Mouse (Mus musculus) heart, embryonic 14.5 days (tissue): Measurements from ENCODE around the gene Gnat1. TPM values are rescaled to one million over a fixed set of nuclear protein-coding genes. Genes with fewer than 3 reads are reported as not detected.

ENCODE experiments used
- ATAC-seq: fragments of 200-750 bp; cut with Nextera tagmentation; 2 replicates; pipeline ENCODE4 v1.8.0; 2017; ENCODE audit warnings: low read depth, moderate TSS enrichment; ENCODE audit not compliant: insufficient number of reproducible peaks, insufficient read depth, low FRiP score
- H3K27ac ChIP-seq, 2 experiments: fragments of 200-500 bp in 1 of 2; fragments of 300-500 bp in 1 of 2; sonication (generic) in 1 of 2; replicated peaks in 1 of 2; 2 replicates each; pipeline ENCODE4 v1.5.1; 2012 to 2014; ENCODE audit warnings: low read depth in 2 of 2, low read length in 2 of 2, control low read depth in 1 of 2, mild to moderate bottlenecking in 1 of 2, mixed read lengths in 1 of 2; ENCODE audit not compliant: control insufficient read depth in 1 of 2, insufficient read depth in 1 of 2
- H3K27me3 ChIP-seq: fragments of 300-500 bp; sonication (generic); 2 replicates; pipeline ENCODE4 v1.6.1; 2014; ENCODE audit warnings: mild to moderate bottlenecking, low read length, control low read depth; ENCODE audit not compliant: control insufficient read depth, insufficient read depth
- H3K36me3 ChIP-seq: fragments of 300-500 bp; sonication (generic); 2 replicates; pipeline ENCODE4 v1.6.1; 2014; ENCODE audit warnings: mild to moderate bottlenecking, control low read depth, low read length, mixed read lengths; ENCODE audit not compliant: control insufficient read depth, insufficient read depth
- H3K4me1 ChIP-seq, 2 experiments: fragments of 200-500 bp in 1 of 2; fragments of 300-500 bp in 1 of 2; sonication (generic) in 1 of 2; 2 replicates each; pipeline ENCODE4 v1.6.1; 2012 to 2014; ENCODE audit warnings: low read length in 2 of 2, control low read depth in 1 of 2, mixed read lengths in 1 of 2; ENCODE audit not compliant: control insufficient read depth in 2 of 2, insufficient read depth in 2 of 2
- H3K4me2 ChIP-seq: fragments of 300-500 bp; sonication (generic); 2 replicates; pipeline ENCODE4 v1.6.1; 2014; ENCODE audit warnings: mild to moderate bottlenecking, low read length
- H3K4me3 ChIP-seq, 2 experiments: fragments of 200-500 bp in 1 of 2; fragments of 300-500 bp in 1 of 2; sonication (generic) in 1 of 2; 2 replicates each; pipeline ENCODE4 v1.5.1; 2012 to 2014; ENCODE audit warnings: low read length in 2 of 2, mild to moderate bottlenecking in 2 of 2, control low read depth in 1 of 2, low read depth in 1 of 2, moderate library complexity in 1 of 2; ENCODE audit not compliant: control insufficient read depth in 1 of 2, insufficient read depth in 1 of 2
- H3K9ac ChIP-seq: fragments of 300-500 bp; sonication (generic); 2 replicates; pipeline ENCODE4 v1.6.1; 2014; ENCODE audit warnings: mild to moderate bottlenecking, low read length
- H3K9me3 ChIP-seq: fragments of 300-500 bp; sonication (generic); 2 replicates; pipeline ENCODE4 v1.6.1; 2016; ENCODE audit warnings: low read length, control low read depth; ENCODE audit not compliant: control insufficient read depth
- WGBS: fragments of 180-500 bp; shearing (Covaris S2); extraction: QIAGEN DNeasy Blood & Tissue Kit; methylation state at CpG from one replicate; pipeline ENCODE4 v1.1.7; 2014; 5-methylcytosine and 5-hydroxymethylcytosine counted together
- polyA plus RNA-seq: library from polyadenylated mRNA; unstranded; fragments of >200 nt; fragmentation: Nextera tagmentation; extraction: Ambion mirVana; gene quantifications from 2 replicates; pipeline ENCODE4 v1.2.1, GENCODE M21; 2014

Gene Gnat1
- polyA plus RNA-seq, 1 experiment from 2014 or later = 0.63 TPM

GRCm38 (mm10) chr9:107632478-107632877, 47.0 kb downstream of the Gnat1 start:
- peak overlapping the region; percentile 85 to 96 for H3K27ac ChIP-seq
- H3K4me1 ChIP-seq = peaks cover 56 to 69% of the 10 kb centered on the region in 2 experiments
- H3K4me3 ChIP-seq = peak overlapping the region; percentile 78 to 97
- peaks cover 39% of the 10 kb centered on the region for H3K36me3 ChIP-seq
- peak overlapping the region; percentile 81 for H3K4me2 ChIP-seq
- H3K9ac ChIP-seq = peak overlapping the region; percentile 95
- ATAC-seq = no peak
- no peaks in the 10 kb centered on the region for H3K27me3 ChIP-seq
- H3K9me3 ChIP-seq = no peaks in the 10 kb centered on the region
- WGBS = 62% methylated on average over 6 of the region's 6 CpGs

DNA sequence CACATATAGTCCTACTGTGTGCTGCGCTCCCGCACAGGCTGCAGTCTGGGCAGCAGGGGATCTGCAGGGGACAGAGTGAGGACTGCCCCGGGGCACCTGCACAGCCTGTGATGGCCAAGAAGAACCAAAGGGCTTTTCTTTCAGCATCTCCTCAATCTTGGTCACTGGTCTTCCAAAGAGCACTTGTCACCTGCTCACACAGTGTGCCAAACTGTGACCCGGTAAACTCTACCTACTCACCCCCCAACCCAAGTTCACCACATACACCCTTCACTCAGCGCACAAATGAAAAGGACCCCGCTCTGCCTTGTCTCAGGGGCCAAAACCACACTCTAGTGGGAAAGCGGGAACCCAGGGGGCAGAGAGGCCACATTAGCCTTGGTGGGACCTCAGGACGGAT, 47.7 kb downstream of the Gnat1 start:
- H3K9ac ChIP-seq = peak overlapping the region; percentile 95
- H3K4me3 ChIP-seq = no peak overlapping the region
- H3K27ac ChIP-seq = peak overlapping the region in 1 of 2 experiments; percentile 96; a peak in 2 of 4 replicates
- 93% methylated on average over 8 of the region's 8 CpGs for WGBS
- H3K4me2 ChIP-seq = peak overlapping the region; percentile 81
- ATAC-seq = no peak
- H3K9me3 ChIP-seq = no peaks in the 10 kb centered on the region
- H3K27me3 ChIP-seq = no peaks in the 10 kb centered on the region
- H3K4me1 ChIP-seq = peaks cover 57 to 69% of the 10 kb centered on the region in 2 experiments
- peaks cover 41% of the 10 kb centered on the region for H3K36me3 ChIP-seq

DNA sequence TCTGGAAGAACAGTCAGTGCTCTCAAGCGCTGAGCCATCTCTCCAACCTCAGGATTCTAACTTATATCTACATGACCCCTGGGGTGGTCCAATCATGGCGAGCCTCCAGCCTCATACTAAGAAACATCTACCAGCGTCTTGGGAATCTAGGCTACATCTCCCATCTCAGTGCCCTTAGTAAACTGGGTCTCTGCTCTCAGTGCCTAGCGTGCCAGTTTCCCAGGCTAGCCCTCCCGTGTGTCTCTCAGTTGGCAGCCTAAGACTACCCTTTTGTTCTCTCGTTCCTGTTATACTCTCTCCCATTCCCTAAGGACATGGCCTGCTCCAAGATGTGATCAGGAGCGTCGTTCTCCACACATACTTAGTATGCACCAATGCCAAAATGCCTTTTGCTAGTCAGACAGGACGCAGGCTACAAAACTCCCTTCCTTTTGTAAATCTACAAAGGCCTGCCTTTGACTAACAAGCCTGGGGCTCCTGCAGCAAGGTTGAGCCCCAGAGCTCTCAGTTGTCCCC, 48.1 kb downstream of the Gnat1 start:
- no peaks in the 10 kb centered on the region for H3K27me3 ChIP-seq
- peaks cover 41% of the 10 kb centered on the region for H3K36me3 ChIP-seq
- H3K9ac ChIP-seq = peak overlapping the region; percentile 41; the same call in 1 of the 2 replicates
- H3K4me3 ChIP-seq = no peak overlapping the region
- peaks cover 60 to 72% of the 10 kb centered on the region in 2 experiments for H3K4me1 ChIP-seq
- ATAC-seq = no peak
- H3K9me3 ChIP-seq = no peaks in the 10 kb centered on the region
- peak overlapping the region in 1 of 2 experiments; percentile 96; a peak in 2 of 4 replicates for H3K27ac ChIP-seq
- peak overlapping the region; percentile 81 for H3K4me2 ChIP-seq
- 70% methylated on average over 9 of the region's 9 CpGs for WGBS

- Histone ChIP-seq H3K9ac (peak overlapping the region; percentile 41), H3K4me2 (peak overlapping the region; percentile 50), H3K4me1 (peaks cover 60 to 71% of the 10 kb centered on the region in 2 experiments), H3K9me3 (no peaks in the 10 kb centered on the region), H3K27ac (peak overlapping the region; percentile 25 to 96), H3K4me3 (no peak overlapping the region), H3K36me3 (peaks cover 45% of the 10 kb centered on the region), H3K27me3 (no peaks in the 10 kb centered on the region)
- 13% methylated on average over 4 of the region's 4 CpGs for WGBS
- no peak for ATAC-seq
Observed at GRCm38 (mm10) chr9:107630576-107630975, 48.9 kb downstream of the Gnat1 start.

DNA sequence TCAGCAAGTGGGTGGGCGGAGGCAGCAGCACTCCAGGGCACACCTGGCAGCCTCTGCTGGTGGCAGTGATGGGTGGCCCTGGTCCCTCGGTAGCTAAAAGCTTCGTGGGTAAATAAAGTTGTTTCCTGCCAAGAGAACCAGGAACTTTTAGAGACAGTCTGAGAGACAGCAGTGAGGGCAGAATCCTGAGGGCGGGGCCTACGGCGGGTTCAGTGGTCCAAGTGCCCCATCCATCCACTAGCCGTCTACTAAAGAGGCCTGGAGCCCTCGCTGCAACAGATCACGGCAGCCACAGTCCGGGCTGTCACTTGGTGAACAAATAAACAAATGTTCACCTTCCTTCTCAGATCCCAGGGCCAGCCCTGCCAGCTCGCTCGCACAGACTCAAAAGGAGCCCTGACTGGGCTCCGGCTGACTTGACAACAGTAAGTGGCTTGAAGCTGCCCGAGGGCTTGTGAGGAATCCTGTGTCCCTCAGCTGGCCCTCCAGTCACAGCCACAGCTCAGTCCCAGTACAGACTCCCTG, 49.5 kb downstream of the Gnat1 start:
- Histone ChIP-seq H3K4me1 (peaks cover 60 to 75% of the 10 kb centered on the region in 2 experiments), H3K9me3 (no peaks in the 10 kb centered on the region), H3K9ac (peak overlapping the region; percentile 41), H3K27me3 (no peaks in the 10 kb centered on the region), H3K4me3 (no peak overlapping the region), H3K4me2 (peak overlapping the region; percentile 50), H3K36me3 (peaks cover 52% of the 10 kb centered on the region), H3K27ac (peak overlapping the region; percentile 25 to 96)
- no peak for ATAC-seq
- 23% methylated on average over 14 of the region's 14 CpGs for WGBS

DNA sequence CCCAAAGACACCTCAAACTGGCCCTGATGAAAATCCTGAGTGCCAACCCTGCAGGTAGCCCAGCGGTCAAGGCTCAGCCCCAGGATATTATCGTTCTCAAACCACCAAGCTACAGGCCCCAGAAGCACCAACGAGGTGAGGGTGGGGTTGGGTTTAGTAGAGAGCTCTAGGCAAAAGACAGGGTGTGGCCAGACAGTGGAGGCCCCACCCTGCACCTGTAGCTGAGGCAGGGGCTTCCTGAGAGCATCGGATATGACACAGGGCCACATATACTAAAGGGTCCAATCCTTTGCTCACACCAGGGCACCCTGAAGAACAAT, 50.1 kb downstream of the Gnat1 start:
- H3K9ac ChIP-seq = peak overlapping the region; percentile 41

DNA sequence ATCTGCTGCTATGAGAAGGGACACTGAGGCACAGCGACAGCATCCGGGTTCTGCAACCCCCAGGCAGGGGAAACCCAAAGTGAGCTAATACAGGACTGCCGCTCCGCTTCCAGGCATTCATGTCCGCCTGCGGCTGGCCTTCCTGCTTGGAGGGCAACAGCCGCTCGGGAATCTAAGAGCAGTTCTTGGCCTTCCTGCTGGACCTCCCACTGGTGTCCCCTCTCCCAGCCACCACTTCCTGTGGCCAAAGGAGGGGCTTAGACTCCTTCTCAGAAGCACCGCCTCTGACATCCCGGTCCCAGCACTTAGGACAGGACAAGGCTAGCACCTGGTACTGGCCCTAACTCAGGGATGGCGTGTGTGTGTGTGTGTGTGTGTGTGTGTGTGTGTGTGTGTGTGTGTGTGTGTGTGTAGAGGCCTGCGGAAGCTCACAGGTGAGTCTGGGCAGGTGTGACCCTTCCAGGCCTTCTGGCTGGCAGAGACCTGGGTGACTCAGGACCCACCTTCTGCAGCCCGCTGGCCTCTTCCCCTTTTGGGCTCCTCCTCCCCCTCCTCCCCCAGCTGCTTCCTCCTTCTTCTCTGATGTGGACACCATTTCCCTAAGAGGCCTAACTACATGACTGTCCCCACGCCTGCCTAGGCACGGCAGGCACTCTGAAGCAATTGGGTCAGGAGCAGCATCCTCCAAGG, 50.6 kb downstream of the Gnat1 start:
- H3K27ac ChIP-seq = peak overlapping the region; percentile 64 to 96
- no peaks in the 10 kb centered on the region for H3K9me3 ChIP-seq
- peak; percentile 26; the same call in 1 of the 2 replicates for ATAC-seq
- WGBS = 51% methylated on average over 15 of the region's 15 CpGs
- no peak overlapping the region for H3K4me3 ChIP-seq
- H3K36me3 ChIP-seq = peaks cover 63% of the 10 kb centered on the region
- H3K27me3 ChIP-seq = no peaks in the 10 kb centered on the region
- H3K4me2 ChIP-seq = peak overlapping the region; percentile 50
- peaks cover 66 to 82% of the 10 kb centered on the region in 2 experiments for H3K4me1 ChIP-seq
- peak overlapping the region; percentile 68 for H3K9ac ChIP-seq

More for the DNA sequence above, 50.1 kb downstream of the Gnat1 start:
- H3K36me3 ChIP-seq = peaks cover 58% of the 10 kb centered on the region
- no peaks in the 10 kb centered on the region for H3K9me3 ChIP-seq
- peak overlapping the region; percentile 64 to 96 for H3K27ac ChIP-seq
- H3K4me3 ChIP-seq = no peak overlapping the region
- WGBS = 36% methylated on average over 4 of the region's 4 CpGs
- peak overlapping the region; percentile 50 for H3K4me2 ChIP-seq
- H3K27me3 ChIP-seq = no peaks in the 10 kb centered on the region
- peaks cover 64 to 77% of the 10 kb centered on the region in 2 experiments for H3K4me1 ChIP-seq
- ATAC-seq = no peak
